In genomic region chr6:147878485-147878884, GRCm38 (mm10) we compare ENCODE assay signal across 9 mouse cellular contexts.
"Had no signal": no experiment of that assay in that cellular context is flagged by ENCODE, and none has a peak within 500 bp of the region (broad histone marks: within the 10 kb centered on the region; RNA-seq: fewer than 3 reads in every experiment).

No protein-coding gene starts in this region.

- ATAC-seq: liver, postnatal 0 days; midbrain, embryonic 16.5 days had no signal

- DNase-seq: liver, embryonic 13.5 days; liver, postnatal 0 days; lung, embryonic 14.5 days; midbrain, embryonic 14.5 days; right cerebral cortex, postnatal 14 days; thymus, adult 2 months; thymus, postnatal 25 days; thymus, postnatal 4 days had no signal
